ENCODE assay signal across 10 mouse cellular contexts in genomic region chr11:96581604-96582384, GRCm38 (mm10).
DNase-seq lines count a peak whose midpoint lies in the region; ATAC-seq and TF ChIP-seq lines count a peak whose summit lies in the region.
"Had no signal": no experiment of that assay in that cellular context is flagged by ENCODE, and none has a peak within 500 bp of the region (broad histone marks: within the 10 kb centered on the region; RNA-seq: fewer than 3 reads in every experiment).

No protein-coding gene starts in this region.

- no peak overlapping the region for H3K9ac ChIP-seq in MEL (ENCODE audit: control insufficient read depth, low read depth, low read length, poor library complexity, severe bottlenecking)
- no peak overlapping the region for H3K9ac ChIP-seq in kidney, embryonic 16.5 days (replicated peaks; ENCODE audit: low read length)
- H3K9ac ChIP-seq in neural tube, embryonic 12.5 days, result no peak overlapping the region

- H3K4me2 ChIP-seq in kidney, embryonic 16.5 days (replicated peaks; ENCODE audit: low read depth, low read length), result no peak overlapping the region
- H3K4me2 ChIP-seq in neural tube, embryonic 12.5 days (replicated peaks), result peak overlapping the region; percentile 18; the same call in 1 of the 2 replicates

- no peak for TF ChIP-seq POLR2A in MEL (IDR thresholded peaks at IDR 0.05; ENCODE audit: control insufficient read depth in 1 of 2, insufficient read depth in 1 of 2, low read depth in 1 of 2, low read length in 2 of 2, poor library complexity in 1 of 2)

- no peak for DNase-seq in left cerebral cortex, adult 2 months (ENCODE audit: extremely low spot score in 1 of 2, low spot score in 2 of 2)
- DNase-seq in left cerebral cortex, adult 11 months (ENCODE audit: low spot score), result no peak
- DNase-seq in MEL (ENCODE audit: low read depth, low spot score), result peak; percentile 42
- no peak for DNase-seq in layer of hippocampus, adult 9-10 months (ENCODE audit: low spot score)

- no peak for TF ChIP-seq EP300 in MEL (IDR thresholded peaks at IDR 0.05; ENCODE audit: low read depth in 1 of 2, low read length in 2 of 2)

- 41% methylated on average over 10 of the region's 10 CpGs for WGBS in kidney, embryonic 16.5 days
- 17% methylated on average over 10 of the region's 10 CpGs for WGBS in neural tube, embryonic 12.5 days

- H3K27ac ChIP-seq in left cerebral cortex, adult 2 months, result no peak overlapping the region
- H3K27ac ChIP-seq in MEL (ENCODE audit: control insufficient read depth, low read depth, low read length), result no peak overlapping the region
- H3K27ac ChIP-seq in kidney, embryonic 16.5 days (ENCODE audit: low read length), result no peak overlapping the region
- H3K27ac ChIP-seq in neural tube, embryonic 12.5 days, result peak overlapping the region; percentile 38

- ATAC-seq in common myeloid progenitor, adult 5-6 weeks (replicated peaks; ENCODE audit: low read depth, poor library complexity, severe bottlenecking), result peak; percentile 83
- peak; percentile 63; the same call in 1 of the 2 replicates for ATAC-seq in kidney, embryonic 16.5 days (ENCODE audit: low FRiP score, low TSS enrichment)
- peak; percentile 68 for ATAC-seq in neural tube, embryonic 12.5 days (ENCODE audit: low FRiP score, low read depth)
- no peak for ATAC-seq in erythroblast, adult 5-6 weeks (replicated peaks; ENCODE audit: low FRiP score, poor library complexity, severe bottlenecking)

- H3K36me3 ChIP-seq in MEL (ENCODE audit: control insufficient read depth in 1 of 2, insufficient read depth in 2 of 2, low read length in 2 of 2), result no peaks in the 10 kb centered on the region
- no peaks in the 10 kb centered on the region for H3K36me3 ChIP-seq in kidney, embryonic 16.5 days (ENCODE audit: insufficient read depth, low read length)
- H3K36me3 ChIP-seq in neural tube, embryonic 12.5 days, result no peaks in the 10 kb centered on the region

- no peaks in the 10 kb centered on the region for H3K9me3 ChIP-seq in MEL (replicated peaks; ENCODE audit: insufficient read depth, low read length)
- no peaks in the 10 kb centered on the region for H3K9me3 ChIP-seq in kidney, embryonic 16.5 days (ENCODE audit: low read length)
- H3K9me3 ChIP-seq in neural tube, embryonic 12.5 days, result no peaks in the 10 kb centered on the region
- H3K9me3 ChIP-seq: megakaryocyte, embryonic 14.5 days had no signal

- peak; percentile 46 for TF ChIP-seq CTCF in left cerebral cortex, adult 2 months (IDR thresholded peaks at IDR 0.05)
- TF ChIP-seq CTCF in MEL (IDR thresholded peaks at IDR 0.05 in 2 of 3, conservative IDR thresholded peaks at IDR 0.05 in 1 of 3; ENCODE audit: control insufficient read depth in 1 of 3, insufficient read depth in 1 of 3, low read depth in 2 of 3, low read length in 3 of 3, poor library complexity in 1 of 3, severe bottlenecking in 1 of 3), result peak in 2 of 3 experiments; percentile 66 to 76; a peak in 5 of 6 replicates

- no peaks in the 10 kb centered on the region for H3K4me1 ChIP-seq in MEL (ENCODE audit: control insufficient read depth in 1 of 2, insufficient read depth in 2 of 2, low read length in 2 of 2)
- peaks cover 23% of the 10 kb centered on the region for H3K4me1 ChIP-seq in kidney, embryonic 16.5 days (ENCODE audit: insufficient read depth, low read length)
- H3K4me1 ChIP-seq in neural tube, embryonic 12.5 days, result peaks cover 43% of the 10 kb centered on the region

- H3K27me3 ChIP-seq in MEL (ENCODE audit: control insufficient read depth in 1 of 2, insufficient read depth in 2 of 2, low read length in 2 of 2), result peaks cover 31 to 43% of the 10 kb centered on the region in 2 experiments
- H3K27me3 ChIP-seq in kidney, embryonic 16.5 days (ENCODE audit: insufficient read depth, low read length), result no peaks in the 10 kb centered on the region
- no peaks in the 10 kb centered on the region for H3K27me3 ChIP-seq in neural tube, embryonic 12.5 days (replicated peaks)

- TF ChIP-seq RAD21 in MEL (IDR thresholded peaks at IDR 0.05; ENCODE audit: low read depth, low read length), result peak; percentile 20

- no peak overlapping the region for H3K4me3 ChIP-seq in left cerebral cortex, adult 2 months
- H3K4me3 ChIP-seq in MEL (ENCODE audit: control insufficient read depth in 1 of 2, insufficient read depth in 1 of 2, low read depth in 2 of 2, low read length in 2 of 2), result no peak overlapping the region
- no peak overlapping the region for H3K4me3 ChIP-seq in kidney, embryonic 16.5 days (ENCODE audit: low read length)
- H3K4me3 ChIP-seq in neural tube, embryonic 12.5 days, result no peak overlapping the region
- H3K4me3 ChIP-seq: erythroblast, embryonic 14.5 days; megakaryocyte, embryonic 14.5 days had no signal

- no peaks in the 10 kb centered on the region for H3K79me2 ChIP-seq in MEL (ENCODE audit: control insufficient read depth, insufficient read depth, low read length, poor library complexity)

- intact Hi-C loops in left cerebral cortex, adult 2 months (cut with DNase I), result no loop called here

TF ChIP-seq in MEL, 35 proteins besides CTCF, POLR2A, EP300 and RAD21:
- TF ChIP-seq POLR2AphosphoS5 (IDR thresholded peaks at IDR 0.05; ENCODE audit: borderline replicate concordance, low read depth, low read length) (no peak), RCOR1 (IDR thresholded peaks at IDR 0.05; ENCODE audit: low read depth, low read length) (no peak), MAZ (IDR thresholded peaks at IDR 0.05; ENCODE audit: low read depth, low read length) (no peak), GABPA (IDR thresholded peaks at IDR 0.05; ENCODE audit: low read depth, low read length) (no peak), ELF1 (IDR thresholded peaks at IDR 0.05; ENCODE audit: low read depth, low read length) (no peak), NELFE (IDR thresholded peaks at IDR 0.05; ENCODE audit: low read depth, low read length) (no peak), SMC3 (IDR thresholded peaks at IDR 0.05; ENCODE audit: low read depth, low read length) (peak; percentile 71), JUND (IDR thresholded peaks at IDR 0.05; ENCODE audit: low read depth, low read length) (no peak)
